Mouse (Mus musculus) urinary bladder, postnatal 25 days (tissue): ENCODE data around the gene Lig1.
"Not testable (repeated sequence)": the region's sequence is repeated elsewhere in the genome, so short reads cannot be mapped to it uniquely, and the experiment has no call there.

Source experiments
- DNase-seq: peaks from one replicate; pipeline ENCODE4 v3.0.0; 2022; ENCODE audit warnings: low spot score

The Lig1 gene

GRCm38 (mm10) chr7:13277081-13277480 lies at the start of gene Lig1:
Gene Lig1 (plus strand): TSS chr7:13277283.
- no peak for DNase-seq

GRCm38 (mm10) chr7:13260746-13261700 lies 16.1 kb upstream of the Lig1 start:
- no peak for DNase-seq

GRCm38 (mm10) chr7:13263851-13264250 lies 13.2 kb upstream of the Lig1 start:
- DNase-seq = no peak

GRCm38 (mm10) chr7:13264396-13264795 lies 12.7 kb upstream of the Lig1 start:
- DNase-seq = no peak

GRCm38 (mm10) chr7:13268749-13269260 lies 8.3 kb upstream of the Lig1 start:
- no peak for DNase-seq

GRCm38 (mm10) chr7:13269394-13269793 lies 7.7 kb upstream of the Lig1 start:
- DNase-seq = no peak

GRCm38 (mm10) chr7:13271704-13272103 lies 5.4 kb upstream of the Lig1 start:
- DNase-seq = no peak

GRCm38 (mm10) chr7:13277833-13278232 lies 750 bp downstream of the Lig1 start:
- no peak for DNase-seq

GRCm38 (mm10) chr7:13278308-13278891 lies 1.3 kb downstream of the Lig1 start, which contains the start of gene Zswim9:
Gene Zswim9 (minus strand): TSS chr7:13278721.
- peak; percentile 88 for DNase-seq

- DNase-seq = not testable (repeated sequence)
Observed at GRCm38 (mm10) chr7:13278957-13279356, 1.9 kb downstream of the Lig1 start.

GRCm38 (mm10) chr7:13288621-13289020 lies 11.5 kb downstream of the Lig1 start:
- DNase-seq = no peak

GRCm38 (mm10) chr7:13290041-13290675 lies 13.1 kb downstream of the Lig1 start:
- DNase-seq = no peak

GRCm38 (mm10) chr7:13291370-13291769 lies 14.3 kb downstream of the Lig1 start:
- DNase-seq = no peak

GRCm38 (mm10) chr7:13293878-13294855 lies 17.1 kb downstream of the Lig1 start:
- no peak for DNase-seq

- DNase-seq = no peak
Observed at GRCm38 (mm10) chr7:13295256-13295655, 18.2 kb downstream of the Lig1 start.

- no peak for DNase-seq
Observed at GRCm38 (mm10) chr7:13297636-13298035, 20.6 kb downstream of the Lig1 start.

GRCm38 (mm10) chr7:13298821-13299220 lies 21.7 kb downstream of the Lig1 start:
- DNase-seq = no peak

- DNase-seq = no peak
Observed at GRCm38 (mm10) chr7:13301643-13302042, 24.6 kb downstream of the Lig1 start.

GRCm38 (mm10) chr7:13302780-13303179 lies 25.7 kb downstream of the Lig1 start:
- no peak for DNase-seq

- DNase-seq = no peak
Observed at GRCm38 (mm10) chr7:13303372-13303771, 26.3 kb downstream of the Lig1 start.

- no peak for DNase-seq
Observed at GRCm38 (mm10) chr7:13309407-13309806, 32.3 kb downstream of the Lig1 start.
